Mouse (Mus musculus) kidney, postnatal 0 days (tissue): ENCODE data around the gene B4galnt3. TPM values are rescaled to one million over a fixed set of nuclear protein-coding genes. Genes with fewer than 3 reads are reported as not detected.

Experiments
- ATAC-seq: fragments of 200-750 bp; cut with Nextera tagmentation; replicated peaks from 2 replicates; pipeline ENCODE4 v1.8.0; 2017; ENCODE audit warnings: low read depth, moderate number of reproducible peaks, moderate TSS enrichment, moderate library complexity; ENCODE audit not compliant: low FRiP score
- DNase-seq: peaks from one replicate; pipeline ENCODE4 v3.0.0-alpha.2; 2016; ENCODE audit warnings: low spot score
- H3K27ac ChIP-seq: fragments of 300-500 bp; sonication (generic); 2 replicates; pipeline ENCODE4 v1.5.1; 2014; ENCODE audit warnings: mild to moderate bottlenecking
- H3K27me3 ChIP-seq: fragments of 300-500 bp; sonication (generic); 2 replicates; pipeline ENCODE4 v1.6.1; 2014; ENCODE audit warnings: low read length, mixed read lengths; ENCODE audit not compliant: insufficient read depth
- H3K36me3 ChIP-seq: fragments of 300-500 bp; sonication (generic); 2 replicates; pipeline ENCODE4 v1.6.1; 2014; ENCODE audit warnings: low read length, mixed read lengths; ENCODE audit not compliant: insufficient read depth
- H3K4me1 ChIP-seq: fragments of 300-500 bp; sonication (generic); replicated peaks from 2 replicates; pipeline ENCODE4 v1.6.1; 2014; ENCODE audit warnings: antibody characterized with exemption, low read length, mixed read lengths; ENCODE audit not compliant: insufficient read depth
- H3K4me2 ChIP-seq: fragments of 300-500 bp; sonication (generic); 2 replicates; pipeline ENCODE4 v1.6.1; 2014; ENCODE audit warnings: mild to moderate bottlenecking, low read length, moderate library complexity, mixed read lengths
- H3K4me3 ChIP-seq: fragments of 300-500 bp; sonication (generic); replicated peaks from 2 replicates; pipeline ENCODE4 v1.5.1; 2014; ENCODE audit warnings: low read depth, low read length
- H3K9ac ChIP-seq: fragments of 300-500 bp; sonication (generic); 2 replicates; pipeline ENCODE4 v1.6.1; 2014; ENCODE audit warnings: low read depth, low read length
- H3K9me3 ChIP-seq: fragments of 300-500 bp; sonication (generic); replicated peaks from 2 replicates; pipeline ENCODE4 v1.6.1; 2016; ENCODE audit warnings: low read length, inconsistent platforms, mixed read lengths
- CTCF ChIP-seq: IDR thresholded peaks from 2 replicates; pipeline ENCODE4 v1.5.1; 2016; ENCODE audit warnings: antibody characterized with exemption, low read depth, mild to moderate bottlenecking, moderate library complexity
- WGBS: fragments of 180-500 bp; shearing (Covaris S2); extraction: QIAGEN DNeasy Blood & Tissue Kit; methylation state at CpG from one replicate; pipeline ENCODE4 v1.1.7; 2014; 5-methylcytosine and 5-hydroxymethylcytosine counted together
- polyA plus RNA-seq: library from polyadenylated mRNA; unstranded; fragments of >200 nt; fragmentation: Nextera tagmentation; extraction: Ambion mirVana; gene quantifications from 2 replicates; pipeline ENCODE4 v1.2.1, GENCODE M21; 2015

B4galnt3 gene
- polyA plus RNA-seq, 1 experiment from 2014 or later: 2.5 TPM

DNA sequence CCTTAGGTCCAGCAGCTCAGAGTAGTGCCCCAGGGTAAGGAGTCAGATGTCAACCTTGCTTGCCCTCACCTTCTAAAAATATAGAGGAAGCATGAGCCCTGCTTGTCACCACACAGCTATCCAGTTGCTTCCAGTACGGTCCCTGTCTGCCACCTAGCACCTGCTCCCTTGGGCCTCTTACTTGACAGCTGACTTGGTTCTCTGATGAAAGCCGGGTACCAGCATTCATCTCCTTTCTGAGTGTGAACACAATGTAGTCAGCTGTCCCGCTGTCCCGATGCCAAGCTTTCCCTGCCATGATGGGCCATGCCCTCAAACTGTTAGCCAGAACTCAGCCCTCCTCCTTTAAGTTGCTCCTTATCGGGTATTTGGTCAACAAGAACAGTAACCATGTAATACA lies 112.2 kb downstream of the B4galnt3 start:
- Histone ChIP-seq H3K36me3 (no peaks in the 10 kb centered on the region), H3K4me1 (no peaks in the 10 kb centered on the region), H3K4me3 (no peak overlapping the region), H3K4me2 (no peak overlapping the region), H3K27me3 (no peaks in the 10 kb centered on the region), H3K9me3 (no peaks in the 10 kb centered on the region), H3K9ac (no peak overlapping the region), H3K27ac (no peak overlapping the region)
- ATAC-seq (no peak), DNase-seq (no peak)
- no peak for TF ChIP-seq CTCF
- WGBS: 87% methylated on average over 5 of the region's 5 CpGs

DNA sequence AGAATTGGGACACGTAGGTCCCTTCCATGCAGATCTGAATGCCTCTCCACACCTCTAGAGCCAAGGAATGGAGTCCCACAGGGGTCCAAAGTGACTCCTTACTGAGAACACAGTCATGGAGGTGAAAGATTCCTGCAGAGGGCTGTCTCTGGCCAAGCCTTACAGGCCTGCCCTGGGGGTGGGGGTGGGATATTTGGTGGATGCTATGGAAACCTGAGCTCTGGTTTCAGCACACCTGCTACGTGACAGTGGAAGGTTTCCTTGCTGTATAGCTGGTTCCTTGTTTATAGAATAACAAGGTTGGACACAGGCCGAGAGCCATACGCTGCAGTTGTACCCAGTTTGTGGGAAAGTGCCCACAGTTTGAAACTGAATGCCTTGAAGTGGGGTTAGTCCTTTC lies 113.9 kb downstream of the B4galnt3 start:
- peak; percentile 59; the same call in 1 of the 2 replicates for ATAC-seq
- Histone ChIP-seq H3K4me3 (no peak overlapping the region), H3K27me3 (no peaks in the 10 kb centered on the region), H3K9ac (no peak overlapping the region), H3K36me3 (no peaks in the 10 kb centered on the region), H3K27ac (no peak overlapping the region; the same call in 1 of the 2 replicates), H3K4me1 (no peaks in the 10 kb centered on the region), H3K4me2 (no peak overlapping the region), H3K9me3 (no peaks in the 10 kb centered on the region)
- DNase-seq: no peak
- TF ChIP-seq CTCF: no peak
- WGBS: 64% methylated on average over 4 of the region's 4 CpGs

DNA sequence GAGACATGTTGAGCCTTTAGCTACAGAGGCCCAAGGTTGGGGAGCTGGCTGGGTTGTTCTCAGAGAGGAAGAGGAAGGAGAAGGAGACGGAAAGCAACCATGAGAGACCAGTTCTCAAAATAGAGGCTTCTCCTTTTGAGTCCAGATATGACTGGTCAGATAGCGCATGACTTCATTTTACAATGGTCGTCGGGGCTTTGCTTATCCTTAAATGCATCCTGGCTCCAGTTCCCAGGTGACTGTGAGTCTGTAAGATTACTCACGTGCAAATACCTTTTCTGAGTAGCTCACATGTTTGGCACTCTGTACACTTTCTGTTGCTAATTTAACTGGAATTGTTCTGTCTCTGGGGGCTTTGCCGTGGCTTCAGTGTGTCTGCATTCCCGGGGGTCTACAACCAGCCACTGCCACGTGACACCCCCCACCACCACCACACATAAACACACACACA lies 114.6 kb downstream of the B4galnt3 start:
- 81% methylated on average over 8 of the region's 8 CpGs for WGBS

DNA sequence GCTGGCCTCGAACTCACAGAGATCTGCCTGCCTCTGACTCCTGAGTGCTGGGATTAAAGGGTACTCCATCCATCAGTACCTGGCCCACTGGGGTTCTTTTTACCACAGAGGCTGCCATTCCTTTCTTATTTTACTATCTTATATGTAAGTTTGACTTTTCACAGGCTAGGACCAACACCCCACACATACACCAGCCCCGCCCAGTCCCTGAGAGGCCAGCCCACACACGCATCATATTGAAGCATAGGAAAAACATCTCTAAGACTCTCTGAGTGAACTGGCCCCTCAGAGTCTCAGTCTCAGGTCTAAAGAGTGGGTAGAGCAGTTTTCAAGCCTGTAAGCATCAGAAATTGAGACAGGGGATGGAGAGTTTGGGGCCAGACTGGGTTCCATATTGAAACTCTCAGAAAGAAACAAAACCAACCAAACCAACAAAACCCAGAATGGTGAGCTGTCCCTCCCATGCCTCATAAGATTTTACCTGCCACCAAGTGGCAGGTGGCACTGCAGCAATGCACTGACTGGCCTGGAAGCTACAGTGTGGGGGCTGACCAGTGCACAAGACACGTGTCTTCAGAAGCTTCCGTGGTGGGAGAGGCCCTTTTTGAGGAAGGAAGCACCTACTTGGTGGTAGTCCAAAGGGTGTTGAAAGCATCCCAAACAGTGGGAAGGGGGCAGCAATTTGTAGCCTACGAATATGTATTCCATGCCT lies 115.2 kb downstream of the B4galnt3 start:
- no peak overlapping the region for H3K4me3 ChIP-seq
- DNase-seq (no peak), ATAC-seq (no peak)
- no peak for TF ChIP-seq CTCF
- 83% methylated on average over 6 of the region's 6 CpGs for WGBS
- no peaks in the 10 kb centered on the region for H3K36me3 ChIP-seq
- H3K4me2 ChIP-seq: no peak overlapping the region
- no peak overlapping the region for H3K9ac ChIP-seq
- H3K4me1 ChIP-seq: no peaks in the 10 kb centered on the region
- H3K27me3 ChIP-seq: no peaks in the 10 kb centered on the region
- no peak overlapping the region for H3K27ac ChIP-seq
- H3K9me3 ChIP-seq: no peaks in the 10 kb centered on the region

More for the DNA sequence above, 114.6 kb downstream of the B4galnt3 start:
- Histone ChIP-seq H3K9ac (no peak overlapping the region), H3K4me1 (no peaks in the 10 kb centered on the region), H3K27me3 (no peaks in the 10 kb centered on the region), H3K27ac (no peak overlapping the region), H3K36me3 (no peaks in the 10 kb centered on the region), H3K4me3 (no peak overlapping the region), H3K9me3 (no peaks in the 10 kb centered on the region), H3K4me2 (no peak overlapping the region)
- DNase-seq (no peak), ATAC-seq (no peak)
- no peak for TF ChIP-seq CTCF

DNA sequence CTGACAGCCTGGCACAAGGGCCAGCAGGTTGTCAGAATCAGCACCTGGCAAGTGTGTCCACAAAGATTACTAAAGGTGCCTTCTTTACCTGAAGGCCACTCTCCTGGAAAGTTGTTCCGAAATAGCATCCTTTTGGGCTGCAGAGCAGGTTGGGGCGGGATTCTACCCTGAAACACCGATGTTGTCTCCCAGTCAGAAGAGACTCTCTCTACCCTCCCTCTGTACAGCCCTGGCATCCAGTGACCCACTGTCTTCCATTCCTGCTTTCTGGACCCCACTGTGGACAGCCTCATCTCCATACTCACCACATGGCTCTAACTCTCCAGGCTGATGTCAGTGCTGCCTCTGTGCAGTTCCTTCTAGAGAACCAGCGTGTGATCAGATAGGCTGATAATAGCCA lies 118.7 kb downstream of the B4galnt3 start:
- no peak for ATAC-seq
- H3K4me3 ChIP-seq: no peak overlapping the region
- WGBS: 92% methylated on average over 4 of the region's 4 CpGs
- no peak for DNase-seq
- H3K27me3 ChIP-seq: no peaks in the 10 kb centered on the region
- H3K4me2 ChIP-seq: no peak overlapping the region
- H3K9ac ChIP-seq: no peak overlapping the region
- H3K9me3 ChIP-seq: no peaks in the 10 kb centered on the region
- no peak overlapping the region for H3K27ac ChIP-seq
- TF ChIP-seq CTCF: no peak
- no peaks in the 10 kb centered on the region for H3K36me3 ChIP-seq
- no peaks in the 10 kb centered on the region for H3K4me1 ChIP-seq

DNA sequence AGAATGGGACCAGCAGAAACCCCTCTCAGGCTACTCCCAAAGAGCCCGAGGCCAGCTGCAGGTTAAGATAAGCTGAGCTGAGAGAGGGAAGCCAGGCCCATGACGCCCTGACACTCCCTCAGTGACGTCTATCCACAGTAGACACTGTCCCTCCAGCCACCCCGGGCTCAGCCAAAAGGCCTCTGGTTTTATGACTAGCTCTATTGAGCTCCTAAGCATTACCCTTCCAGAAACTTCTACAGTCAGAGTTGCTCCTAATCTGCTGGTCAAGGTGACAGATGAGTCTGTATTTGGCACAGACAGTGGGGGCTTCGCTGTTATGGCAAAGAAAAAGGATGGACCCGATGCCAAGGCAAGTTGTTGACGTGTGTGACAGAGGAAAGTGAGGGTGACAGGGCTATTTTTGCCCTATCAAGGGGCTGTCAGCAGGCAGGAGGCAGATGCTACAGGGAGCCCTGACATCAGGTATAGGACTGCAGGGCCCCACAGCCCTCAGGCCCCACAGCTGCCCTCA lies 119.7 kb downstream of the B4galnt3 start:
- no peaks in the 10 kb centered on the region for H3K4me1 ChIP-seq
- DNase-seq (no peak), ATAC-seq (peak; percentile 33; the same call in 1 of the 2 replicates)
- H3K9ac ChIP-seq: no peak overlapping the region
- H3K36me3 ChIP-seq: no peaks in the 10 kb centered on the region
- no peak overlapping the region for H3K4me2 ChIP-seq
- no peaks in the 10 kb centered on the region for H3K27me3 ChIP-seq
- WGBS: 53% methylated on average over 7 of the region's 7 CpGs
- no peak overlapping the region; the same call in 1 of the 2 replicates for H3K27ac ChIP-seq
- H3K9me3 ChIP-seq: no peaks in the 10 kb centered on the region
- no peak overlapping the region for H3K4me3 ChIP-seq
- no peak for TF ChIP-seq CTCF
